Mouse (Mus musculus): ENCODE results near the gene Pde2a.

DNA sequence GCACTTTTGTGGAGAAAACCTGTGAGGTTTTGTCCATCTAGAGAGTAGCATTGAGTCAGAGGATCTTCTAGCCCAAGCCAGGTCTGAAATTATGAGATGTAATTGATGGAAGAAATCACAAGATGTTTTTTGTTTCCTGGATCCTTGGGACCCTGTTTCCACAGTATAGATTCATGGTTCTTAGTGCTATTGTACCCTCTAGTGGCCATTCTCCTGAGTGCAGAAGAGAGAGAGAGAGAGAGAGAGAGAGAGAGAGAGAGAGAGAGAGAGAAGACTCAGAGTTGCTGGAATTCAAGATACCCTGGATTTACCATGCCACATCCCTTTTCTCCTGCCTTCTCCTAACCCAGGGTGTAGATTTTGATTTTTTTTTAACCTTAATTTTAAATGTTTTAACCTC is 47.3 kb upstream of the Pde2a start:
- TF ChIP-seq POLR2A (IDR thresholded peaks at IDR 0.05; ENCODE audit: insufficient read length, low read depth) (no peak), USF1 (IDR thresholded peaks at IDR 0.05; ENCODE audit: low read depth) (no peak), MYOD1 (IDR thresholded peaks at IDR 0.05; ENCODE audit: control insufficient read depth in 1 of 3, insufficient read length in 2 of 3, low read depth in 2 of 3) (no peak)

All from myocyte (in vitro differentiated cells).